Mouse (Mus musculus) megakaryocyte, embryonic 14.5 days (primary cell): ENCODE data around the gene Rufy4. TPM values are rescaled to one million over a fixed set of nuclear protein-coding genes. Genes with fewer than 3 reads are reported as not detected.

Experiments
- H3K27me3 ChIP-seq: replicated peaks from 2 replicates; pipeline ENCODE3; 2012; ENCODE audit warnings: inconsistent platforms
- H3K36me3 ChIP-seq: replicated peaks from 2 replicates; pipeline ENCODE3; 2012; ENCODE audit warnings: low read length, inconsistent platforms, mixed read lengths
- H3K4me1 ChIP-seq: 2 replicates; pipeline ENCODE4 v1.6.1; 2012; ENCODE audit warnings: inconsistent platforms
- H3K4me3 ChIP-seq: replicated peaks from 2 replicates; pipeline ENCODE3; 2012; ENCODE audit warnings: moderate library complexity, mild to moderate bottlenecking, inconsistent platforms
- H3K9me3 ChIP-seq: 2 replicates; pipeline ENCODE4 v1.6.1; 2012; ENCODE audit warnings: inconsistent platforms
- FLI1 ChIP-seq: IDR thresholded peaks from 2 replicates; pipeline ENCODE4 v1.6.1; 2012; ENCODE audit warnings: low read length, inconsistent platforms, mixed read lengths
- GATA1 ChIP-seq: IDR thresholded peaks from 3 replicates; pipeline ENCODE4 v1.6.1; 2012; ENCODE audit warnings: mixed read lengths, low read length, inconsistent platforms, borderline replicate concordance
- polyA plus RNA-seq: library from polyadenylated mRNA; stranded (reverse); fragments of >175 nt; gene quantifications from 2 replicates; pipeline ENCODE4 v1.2.3, GENCODE M21; 2012; ENCODE audit warnings: low replicate concordance; ENCODE audit not compliant: insufficient read depth

Rufy4 gene
- polyA plus RNA-seq, 1 experiment = 0.41 TPM

DNA sequence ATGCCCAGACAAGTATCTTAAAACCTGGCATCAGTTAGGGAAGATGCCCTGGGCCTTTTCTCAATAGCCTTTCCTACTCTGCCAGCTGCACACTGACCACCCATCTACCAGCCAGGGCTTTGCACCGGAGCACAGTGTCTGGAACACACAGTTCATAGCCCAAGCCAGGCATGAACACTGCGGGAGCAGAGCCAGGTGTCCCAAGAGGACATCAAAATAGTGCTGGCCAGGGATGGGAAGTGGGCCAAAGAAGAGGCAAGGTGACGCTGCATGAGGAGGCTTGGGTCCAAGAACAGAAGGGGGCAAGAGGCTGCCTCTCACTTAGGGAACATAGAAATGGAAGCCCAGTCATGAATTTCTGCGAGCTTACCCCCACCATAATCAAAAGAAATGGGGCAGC lies 19.7 kb upstream of the Rufy4 start:
- Histone ChIP-seq H3K9me3 (no peaks in the 10 kb centered on the region), H3K27me3 (peaks cover 94% of the 10 kb centered on the region)

DNA sequence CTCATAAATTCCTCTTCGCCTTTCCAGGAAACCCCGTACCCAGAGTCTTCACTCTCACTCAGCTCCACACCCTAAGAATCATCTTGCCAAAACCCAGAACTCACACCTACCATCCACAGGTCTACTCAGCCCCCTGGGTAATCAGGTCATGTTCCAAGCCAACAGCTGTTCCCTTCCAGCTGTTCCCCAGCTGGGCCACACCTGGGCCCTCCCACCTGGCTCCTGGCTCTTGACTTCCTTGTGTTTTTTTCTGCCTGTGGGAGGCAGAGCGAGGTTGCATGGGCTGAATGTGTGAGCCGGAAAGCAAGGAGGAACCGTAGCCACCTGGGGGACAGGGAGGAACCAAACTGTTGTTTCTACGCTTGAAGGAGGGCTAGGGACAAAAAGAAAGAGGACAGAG lies 19.1 kb upstream of the Rufy4 start:
- H3K9me3 ChIP-seq = no peaks in the 10 kb centered on the region
- H3K36me3 ChIP-seq = no peaks in the 10 kb centered on the region
- H3K27me3 ChIP-seq = peaks cover 95% of the 10 kb centered on the region
- H3K4me3 ChIP-seq = no peak overlapping the region
- no peak for TF ChIP-seq GATA1
- no peak for TF ChIP-seq FLI1
- peaks cover 5% of the 10 kb centered on the region for H3K4me1 ChIP-seq

More for the DNA sequence above, 19.7 kb upstream of the Rufy4 start:
- no peak for TF ChIP-seq GATA1
- TF ChIP-seq FLI1 = no peak
- no peak overlapping the region for H3K4me3 ChIP-seq
- H3K36me3 ChIP-seq = no peaks in the 10 kb centered on the region
- peaks cover 5% of the 10 kb centered on the region for H3K4me1 ChIP-seq

DNA sequence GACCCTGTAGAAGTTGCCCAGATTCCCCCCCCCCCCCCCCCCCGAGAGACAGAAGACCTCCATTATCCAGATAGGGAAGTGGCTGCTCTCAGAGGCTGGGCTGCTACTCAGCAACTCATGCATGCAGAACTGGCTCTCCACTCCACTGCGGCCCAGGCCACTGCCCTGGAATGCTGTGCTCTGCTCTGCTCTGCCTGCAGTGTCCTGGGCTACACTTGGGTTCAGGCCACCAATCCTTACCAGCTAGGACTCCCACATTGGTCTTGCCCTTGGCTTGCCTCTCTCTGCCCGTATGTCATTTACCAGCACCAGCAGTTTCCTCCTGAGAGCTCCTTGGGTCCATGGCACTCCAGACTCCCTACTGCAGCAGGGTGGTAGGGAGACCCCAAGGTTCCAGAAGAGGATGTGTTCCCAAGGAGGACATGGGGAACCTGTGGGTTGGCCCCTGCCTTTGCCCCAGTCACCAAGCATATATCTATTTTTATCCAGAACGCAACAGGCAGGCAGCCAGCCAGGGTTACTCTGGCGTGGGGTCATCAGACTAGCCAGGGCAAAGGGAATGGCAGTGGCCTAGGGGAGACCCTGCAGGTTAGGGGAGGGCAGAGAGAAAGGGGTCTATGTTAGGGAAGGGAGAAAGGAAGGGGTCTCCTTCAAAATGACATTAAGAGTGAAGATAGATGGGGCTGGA lies 17.3 kb upstream of the Rufy4 start:
- H3K4me3 ChIP-seq = no peak overlapping the region
- no peak for TF ChIP-seq FLI1
- H3K27me3 ChIP-seq = peaks cover 93% of the 10 kb centered on the region
- H3K4me1 ChIP-seq = peaks cover 14% of the 10 kb centered on the region
- no peaks in the 10 kb centered on the region for H3K9me3 ChIP-seq
- H3K36me3 ChIP-seq = no peaks in the 10 kb centered on the region

DNA sequence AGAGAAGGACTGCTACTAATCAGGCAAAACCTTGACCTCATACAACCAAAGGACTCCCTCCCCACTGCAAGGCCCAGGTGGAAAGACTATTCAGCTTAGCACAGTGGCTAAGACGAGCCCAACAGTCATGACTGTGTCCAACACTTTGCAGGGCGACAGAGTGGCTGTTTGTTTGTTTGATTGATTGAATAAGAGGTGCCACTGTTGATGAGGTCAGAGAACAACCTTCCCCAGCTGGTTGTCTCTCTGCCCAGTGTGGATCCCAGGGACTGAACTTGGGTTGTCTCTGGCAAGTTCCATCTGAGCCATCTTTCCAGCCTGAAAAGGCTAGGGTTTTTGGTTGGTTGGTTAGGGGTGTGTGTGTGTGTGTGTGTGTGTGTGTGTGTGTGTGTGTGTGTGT lies 15.7 kb upstream of the Rufy4 start:
- Histone ChIP-seq H3K27me3 (peaks cover 92% of the 10 kb centered on the region), H3K4me1 (peaks cover 18% of the 10 kb centered on the region), H3K36me3 (no peaks in the 10 kb centered on the region), H3K9me3 (no peaks in the 10 kb centered on the region), H3K4me3 (no peak overlapping the region)
- TF ChIP-seq FLI1 (no peak), GATA1 (no peak)

DNA sequence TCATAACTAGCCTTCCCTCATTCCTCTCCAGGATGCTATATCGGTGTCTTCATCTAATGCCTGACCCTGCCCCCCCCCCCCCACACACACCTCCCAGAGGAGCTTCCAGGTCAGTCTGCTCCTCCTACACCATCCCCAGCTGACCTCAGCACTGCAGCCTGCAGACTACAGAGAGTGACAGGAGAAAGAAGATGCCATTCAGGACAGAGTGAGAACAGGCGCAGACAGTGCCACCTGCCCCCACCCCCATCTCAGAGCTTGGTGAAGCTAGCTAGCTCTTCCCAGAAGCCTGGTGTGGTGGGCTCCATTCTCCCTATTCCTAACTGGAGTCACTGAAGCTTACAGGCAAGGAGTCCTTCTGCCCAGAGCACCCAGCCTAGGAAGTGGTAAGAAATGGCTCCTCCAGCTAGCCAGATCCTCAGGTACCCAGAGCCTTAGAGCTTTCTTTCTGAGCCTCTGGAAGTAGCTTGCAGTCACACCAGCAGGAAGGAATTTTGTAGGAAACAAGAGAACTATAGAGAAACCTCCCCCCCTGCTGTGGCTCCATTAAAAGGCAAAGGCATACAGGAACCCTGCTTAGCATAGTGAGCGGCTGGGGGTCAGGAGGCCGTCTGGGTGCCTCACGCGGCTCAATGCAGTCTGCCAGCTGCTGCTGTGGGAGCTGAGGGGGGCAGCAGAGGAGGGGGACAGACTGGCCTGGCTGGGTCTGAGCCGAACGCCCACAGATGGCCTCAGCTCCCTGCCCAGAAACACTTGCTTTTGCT lies 14.2 kb upstream of the Rufy4 start:
- Histone ChIP-seq H3K9me3 (no peaks in the 10 kb centered on the region), H3K4me3 (no peak overlapping the region), H3K36me3 (no peaks in the 10 kb centered on the region), H3K27me3 (peaks cover 86% of the 10 kb centered on the region), H3K4me1 (peaks cover 18% of the 10 kb centered on the region)
- TF ChIP-seq FLI1 = no peak

DNA sequence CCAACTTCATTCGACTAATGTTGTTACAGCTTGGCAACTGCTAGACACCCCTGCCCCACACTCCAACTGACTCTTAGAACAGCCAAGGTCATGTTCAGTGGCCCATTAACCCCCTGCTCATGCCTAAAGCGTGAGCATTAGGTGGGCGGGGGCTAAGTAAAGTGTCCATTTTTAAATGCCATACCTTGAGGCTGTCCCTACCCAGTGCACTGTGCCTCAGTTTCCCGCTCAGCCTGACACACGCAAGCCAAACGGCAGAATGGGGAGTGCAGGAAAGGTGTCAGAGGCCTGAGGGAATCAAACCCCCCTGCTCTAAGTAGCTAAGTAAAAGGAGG lies 13.7 kb upstream of the Rufy4 start:
- no peaks in the 10 kb centered on the region for H3K36me3 ChIP-seq
- TF ChIP-seq GATA1 = no peak
- no peak for TF ChIP-seq FLI1
- peaks cover 18% of the 10 kb centered on the region for H3K4me1 ChIP-seq
- no peak overlapping the region for H3K4me3 ChIP-seq
- no peaks in the 10 kb centered on the region for H3K9me3 ChIP-seq
- peaks cover 83% of the 10 kb centered on the region for H3K27me3 ChIP-seq

DNA sequence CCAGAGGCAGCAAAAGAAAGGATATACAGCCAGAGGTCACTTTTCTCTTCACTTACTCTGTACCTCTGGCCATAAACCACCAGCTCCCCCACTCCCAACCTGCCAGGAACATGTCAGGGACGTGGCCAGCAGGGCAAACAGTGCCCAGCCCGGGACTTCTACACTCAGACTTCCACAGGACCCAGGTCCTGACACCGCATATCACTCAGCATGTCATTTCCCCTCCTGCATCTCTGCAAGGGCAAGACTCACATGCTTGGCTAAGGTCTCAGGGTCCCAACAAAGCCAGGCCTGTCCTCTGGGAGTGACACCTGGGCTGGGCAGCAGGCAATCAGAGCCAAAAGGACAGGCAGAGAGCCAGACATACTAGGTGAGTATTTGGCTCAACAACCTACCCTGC lies 12.3 kb upstream of the Rufy4 start:
- TF ChIP-seq FLI1 (no peak), GATA1 (no peak)
- peaks cover 15% of the 10 kb centered on the region for H3K4me1 ChIP-seq
- peaks cover 81% of the 10 kb centered on the region for H3K27me3 ChIP-seq
- no peaks in the 10 kb centered on the region for H3K9me3 ChIP-seq
- no peak overlapping the region for H3K4me3 ChIP-seq
- no peaks in the 10 kb centered on the region for H3K36me3 ChIP-seq

DNA sequence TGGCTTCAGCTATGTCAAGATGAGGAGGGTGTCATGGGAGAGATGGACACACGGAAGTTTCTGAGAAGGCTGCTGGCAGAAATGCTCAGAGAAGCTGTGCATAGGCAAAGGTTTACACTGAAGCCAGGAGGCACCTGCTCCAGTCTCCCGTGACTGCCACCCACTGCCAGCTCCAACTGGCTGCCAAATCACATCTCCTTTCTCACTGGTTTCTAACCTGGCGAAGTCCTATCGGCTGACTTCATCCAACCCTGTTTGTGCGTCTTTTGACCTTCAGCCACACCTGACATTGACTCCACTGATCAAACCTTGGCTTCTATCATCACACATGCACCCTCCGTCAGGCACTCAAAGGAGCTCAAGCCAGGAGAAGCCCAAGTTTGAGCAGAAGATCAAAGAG lies 7.5 kb upstream of the Rufy4 start:
- TF ChIP-seq GATA1 = no peak
- TF ChIP-seq FLI1 = no peak
- peaks cover 36% of the 10 kb centered on the region for H3K4me1 ChIP-seq
- H3K27me3 ChIP-seq = peaks cover 84% of the 10 kb centered on the region
- H3K36me3 ChIP-seq = no peaks in the 10 kb centered on the region
- no peak overlapping the region for H3K4me3 ChIP-seq
- H3K9me3 ChIP-seq = no peaks in the 10 kb centered on the region

DNA sequence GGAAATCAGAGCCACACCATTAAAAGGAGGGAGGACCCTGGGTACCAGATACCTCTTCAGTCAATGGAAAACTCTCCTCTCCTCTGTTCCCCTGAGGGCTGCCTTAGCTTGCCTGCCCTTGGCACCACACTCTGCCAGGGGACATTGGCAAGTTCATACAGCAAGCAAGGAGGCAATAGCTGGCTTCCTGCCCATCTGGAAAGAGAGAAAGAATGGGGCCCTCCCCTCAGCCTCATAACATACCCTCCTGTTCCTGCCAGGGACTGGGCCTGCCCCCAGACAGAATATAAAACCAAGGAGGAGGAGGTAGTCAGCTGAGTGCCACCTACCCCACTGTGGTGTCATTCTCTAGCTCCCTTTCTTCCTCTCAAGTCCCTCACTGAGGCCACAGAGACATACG lies 6.2 kb upstream of the Rufy4 start:
- H3K27me3 ChIP-seq = peaks cover 84% of the 10 kb centered on the region
- H3K9me3 ChIP-seq = no peaks in the 10 kb centered on the region
- H3K4me1 ChIP-seq = peaks cover 36% of the 10 kb centered on the region
- no peak for TF ChIP-seq FLI1
- no peak for TF ChIP-seq GATA1
- H3K4me3 ChIP-seq = no peak overlapping the region
- no peaks in the 10 kb centered on the region for H3K36me3 ChIP-seq

DNA sequence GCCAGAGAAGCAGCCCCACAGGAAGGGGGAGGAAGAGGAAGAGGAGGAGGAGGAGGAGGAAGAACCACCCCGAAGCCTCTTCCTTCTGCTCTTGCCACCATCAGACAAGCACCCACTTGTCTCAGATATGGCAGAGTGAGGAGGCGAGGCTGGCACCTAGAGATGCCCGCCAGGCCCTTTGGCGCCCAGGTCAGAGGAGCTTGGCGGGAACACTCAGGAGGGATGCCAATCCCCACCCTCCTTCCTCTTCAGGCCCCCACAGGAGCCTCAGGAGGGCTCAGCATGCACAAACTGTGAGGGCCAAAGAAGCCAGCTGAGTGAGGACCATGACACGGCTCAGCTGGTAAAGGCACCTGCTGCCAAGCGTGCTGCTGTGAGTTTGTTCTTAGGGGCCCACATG lies 4.2 kb upstream of the Rufy4 start:
- H3K4me3 ChIP-seq = no peak overlapping the region
- H3K9me3 ChIP-seq = no peaks in the 10 kb centered on the region
- H3K4me1 ChIP-seq = peaks cover 55% of the 10 kb centered on the region
- no peaks in the 10 kb centered on the region for H3K36me3 ChIP-seq
- TF ChIP-seq FLI1 (no peak), GATA1 (no peak)
- peaks cover 90% of the 10 kb centered on the region for H3K27me3 ChIP-seq
